Mouse (Mus musculus): ENCODE results near the gene Fam19a1. TPM values are rescaled to one million over a fixed set of nuclear protein-coding genes. Genes with fewer than 3 reads are reported as not detected.
"Not testable (repeated sequence)": the region's sequence is repeated elsewhere in the genome, so short reads cannot be mapped to it uniquely, and the experiment has no call there.

Fam19a1 gene
- total RNA-seq (2021) = under 1 TPM in 1 of 2 experiments, not detected in 1; 0.12 TPM

GRCm38 (mm10) chr6:96112854-96113253 lies at the start of gene Fam19a1:
Gene Fam19a1, plus strand, starts transcription at chr6:96113154.
- no peak for DNase-seq

- DNase-seq = no peak
These were observed 41.9 kb upstream of the Fam19a1 start for GRCm38 (mm10) chr6:96071080-96071479.

DNA sequence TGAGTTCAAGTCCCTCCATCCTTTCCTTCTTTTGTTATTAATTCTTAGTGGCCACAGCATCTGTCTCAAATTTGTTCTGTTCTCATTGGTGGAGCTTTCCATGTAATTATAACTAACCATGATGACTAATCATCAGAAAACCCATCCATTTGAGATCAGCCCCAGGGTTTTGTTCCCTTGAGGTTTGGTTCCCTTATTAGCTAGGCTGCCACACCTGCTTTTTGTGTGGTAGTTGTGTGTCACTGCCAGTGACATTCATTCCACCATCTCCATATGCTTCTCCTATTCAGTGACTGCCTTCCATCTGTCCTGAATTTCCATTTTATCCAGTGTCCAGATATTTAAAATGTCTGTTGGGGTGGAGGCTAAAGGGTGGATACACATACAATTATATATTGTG lies 41.4 kb upstream of the Fam19a1 start:
- DNase-seq = no peak

DNA sequence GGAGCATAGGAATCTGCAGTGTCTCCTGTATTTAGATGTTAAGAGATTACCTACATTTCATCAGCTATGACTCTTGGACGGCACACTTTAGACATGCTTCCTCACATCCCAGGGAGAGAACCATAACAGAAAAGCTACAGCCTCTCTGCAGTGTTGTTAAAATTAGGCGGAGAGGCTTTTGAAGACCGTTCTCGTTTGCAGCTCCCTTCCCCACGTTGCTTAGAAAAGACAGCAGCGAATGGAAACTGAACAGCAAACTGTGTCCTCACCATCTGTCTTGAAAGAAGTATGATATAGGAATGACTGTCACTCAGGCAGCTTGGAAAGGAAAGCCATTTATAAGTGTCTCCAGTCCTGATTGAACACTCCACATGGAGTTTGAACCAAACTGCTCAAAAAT lies 23.0 kb upstream of the Fam19a1 start:
- no peak for DNase-seq

- no peak for DNase-seq
These were observed 19.2 kb upstream of the Fam19a1 start for GRCm38 (mm10) chr6:96093716-96094115.

DNA sequence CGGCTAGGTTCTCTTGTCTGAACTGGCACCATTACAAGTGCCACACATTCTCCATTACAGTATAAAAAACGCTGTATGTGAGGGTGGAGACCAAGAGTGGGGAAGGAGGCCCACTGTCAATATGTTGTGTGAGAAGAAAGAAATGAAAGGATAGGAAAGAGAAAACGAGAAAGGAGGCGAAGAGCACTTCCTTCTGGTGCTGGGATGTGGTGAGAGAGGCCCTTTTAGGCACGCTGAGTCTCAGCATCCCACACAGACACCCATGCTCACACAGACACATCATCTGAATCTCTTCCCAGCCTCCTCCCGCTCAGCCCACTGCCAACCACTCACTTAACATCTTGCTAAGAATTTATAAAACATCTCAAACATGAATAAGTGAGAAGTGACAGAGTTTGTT lies 14.7 kb upstream of the Fam19a1 start:
- DNase-seq = no peak

GRCm38 (mm10) chr6:96111656-96112055 lies 1.3 kb upstream of the Fam19a1 start:
- DNase-seq = no peak

DNA sequence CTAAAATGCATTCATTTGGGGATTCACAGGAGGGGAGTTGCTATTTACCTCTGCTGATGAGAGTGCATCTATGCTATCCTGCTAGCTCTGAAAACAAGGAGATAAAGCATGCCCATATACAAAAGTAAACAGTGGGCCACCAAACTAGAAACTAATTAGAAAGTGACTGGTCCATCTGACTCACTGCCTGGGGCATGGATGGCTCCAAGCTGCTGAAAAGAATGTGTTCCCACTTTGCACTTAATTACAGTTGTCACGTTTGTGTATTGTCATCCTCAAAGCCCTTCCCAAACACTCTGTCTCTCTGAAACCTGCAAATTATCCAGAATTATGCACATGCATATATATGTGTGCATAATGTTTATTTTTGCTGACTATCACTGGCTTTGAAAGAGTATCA lies 1.2 kb downstream of the Fam19a1 start:
- no peak for DNase-seq

DNA sequence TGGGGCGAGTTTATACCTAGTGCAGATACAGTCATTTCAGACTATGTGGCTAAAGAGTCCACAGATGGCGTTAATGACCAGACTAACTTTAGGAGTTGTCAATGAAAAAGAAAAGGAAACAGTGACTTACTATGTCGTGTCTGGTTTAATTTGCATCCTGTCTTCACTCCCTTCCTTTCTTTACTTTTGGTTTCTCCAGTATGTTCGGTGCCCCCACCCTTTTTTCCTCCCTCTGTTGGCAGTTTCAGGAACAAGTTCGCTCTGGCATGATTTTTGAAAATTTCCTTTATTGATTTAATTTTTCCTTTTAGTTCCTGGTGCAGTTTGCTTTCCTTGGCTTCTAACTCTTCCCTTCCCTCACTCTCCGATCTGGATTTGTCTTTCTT lies 3.2 kb downstream of the Fam19a1 start:
- DNase-seq = no peak

DNA sequence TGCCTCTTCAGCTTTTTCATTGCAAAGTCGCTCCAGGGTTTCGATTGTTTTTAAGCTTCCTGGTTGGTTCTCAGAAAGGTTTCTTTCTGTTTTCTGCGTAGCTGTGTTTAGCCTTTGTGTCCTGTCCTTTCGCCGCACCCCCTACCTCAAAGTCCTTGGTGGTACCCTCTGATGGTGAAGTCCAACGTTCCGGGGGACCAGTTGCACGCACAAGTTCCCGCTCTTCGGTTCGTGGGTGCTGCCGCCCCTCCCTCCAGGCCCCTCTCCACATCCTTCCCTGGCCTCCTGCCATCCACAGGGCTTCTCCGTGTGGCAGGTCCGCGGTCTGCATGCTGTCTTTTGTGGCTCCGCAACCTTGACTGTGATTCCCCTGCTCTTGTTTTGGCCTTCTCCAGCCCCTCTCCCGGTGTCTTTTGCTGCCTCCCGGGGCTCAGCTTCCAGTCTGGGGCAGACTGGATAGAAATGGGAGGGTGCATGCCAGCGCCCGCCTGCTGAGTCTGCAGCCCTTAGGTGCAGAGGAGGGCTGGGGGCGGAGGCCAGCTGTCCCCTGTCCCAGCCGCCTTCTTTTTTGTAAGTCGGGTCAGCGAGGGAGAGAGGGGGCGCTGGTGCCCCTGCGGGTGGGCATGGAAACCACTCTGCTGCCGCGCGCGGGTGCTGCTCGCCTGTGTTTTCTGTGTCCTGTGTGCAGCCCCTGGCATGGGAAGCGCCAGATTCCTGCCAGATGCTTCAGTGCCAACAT lies 3.7 kb downstream of the Fam19a1 start:
- peak; percentile 39 for DNase-seq

GRCm38 (mm10) chr6:96143326-96143725 lies 30.4 kb downstream of the Fam19a1 start:
- DNase-seq = no peak

GRCm38 (mm10) chr6:96165403-96165802 lies 52.4 kb downstream of the Fam19a1 start:
- peak; percentile 4 for DNase-seq

DNA sequence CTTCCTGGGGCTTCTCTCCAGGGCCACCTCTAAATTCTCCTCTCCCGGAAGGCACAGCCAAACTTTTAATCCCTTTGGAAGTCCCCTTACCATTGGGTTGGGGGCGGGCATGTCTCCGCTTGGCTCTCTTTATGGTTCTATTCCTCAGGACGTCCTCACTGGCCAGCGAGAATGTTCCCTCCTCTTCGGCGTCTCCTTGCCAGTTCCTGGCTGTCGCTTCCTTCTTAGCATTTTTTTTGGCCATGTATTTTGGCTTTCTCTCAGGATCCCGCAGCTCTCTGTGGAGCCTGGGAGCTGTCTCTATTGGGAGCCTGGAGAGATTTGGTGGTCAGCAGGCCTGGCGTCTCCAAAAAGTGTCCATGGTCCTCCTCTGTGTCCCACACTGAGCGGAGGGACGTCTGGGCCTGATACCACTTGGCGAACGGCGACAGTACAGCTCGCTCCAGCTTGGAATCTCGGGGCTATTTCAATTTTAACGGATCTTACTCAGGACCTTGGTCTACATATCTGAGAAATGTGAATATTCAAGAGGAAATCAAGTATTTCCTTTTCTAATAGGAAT lies 52.9 kb downstream of the Fam19a1 start, which contains the start of gene 1700123L14Rik:
1700123L14Rik (minus strand) TSS at position 426 of the 562 bp plus-strand sequence.
- peak; percentile 10 for DNase-seq

- no peak for DNase-seq
These were observed 54.1 kb downstream of the Fam19a1 start for GRCm38 (mm10) chr6:96167031-96167430.

GRCm38 (mm10) chr6:96173681-96174080 lies 60.7 kb downstream of the Fam19a1 start:
- no peak for DNase-seq

GRCm38 (mm10) chr6:96178530-96178929 lies 65.6 kb downstream of the Fam19a1 start:
- DNase-seq = no peak

DNA sequence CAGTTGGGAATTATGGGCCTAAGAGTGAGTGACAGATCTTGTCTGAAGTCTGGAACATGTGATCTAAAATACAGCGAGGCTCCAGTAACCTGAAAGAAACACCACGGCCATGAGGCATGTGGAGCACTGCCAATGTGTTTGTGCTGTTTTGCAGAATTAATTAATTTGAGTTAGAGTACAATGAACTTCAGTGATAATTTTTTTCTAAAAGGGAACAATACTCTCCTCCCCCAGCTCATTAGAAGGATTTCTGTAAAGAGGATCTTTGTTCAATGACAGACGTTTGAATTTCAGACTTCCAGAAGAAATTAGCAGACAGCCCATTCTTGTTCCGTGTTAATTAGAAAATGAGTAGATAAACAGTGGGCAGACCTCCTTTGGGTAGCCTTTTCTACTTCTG lies 70.4 kb downstream of the Fam19a1 start:
- DNase-seq = no peak

DNA sequence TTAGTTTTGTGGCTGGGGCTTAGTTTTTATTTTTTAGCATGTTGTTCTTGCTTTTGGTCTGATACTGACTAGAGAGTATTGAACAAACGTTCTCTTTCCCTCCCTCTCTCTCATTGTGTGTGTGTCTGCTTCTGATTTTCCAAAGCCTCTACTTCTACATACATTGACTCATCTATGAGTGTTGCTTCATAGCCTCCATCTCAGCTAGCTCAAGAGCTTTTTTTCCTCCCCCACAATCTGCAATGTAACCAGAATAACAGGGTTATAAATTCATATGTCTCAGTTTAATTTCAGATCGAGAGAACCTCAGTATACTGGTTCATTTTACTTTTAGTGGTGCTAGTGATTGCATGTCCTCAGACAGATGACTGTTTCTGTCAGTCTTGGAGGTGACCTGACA lies 73.6 kb downstream of the Fam19a1 start:
- DNase-seq = no peak

GRCm38 (mm10) chr6:96198991-96199390 lies 86.0 kb downstream of the Fam19a1 start:
- DNase-seq = not testable (repeated sequence)

DNA sequence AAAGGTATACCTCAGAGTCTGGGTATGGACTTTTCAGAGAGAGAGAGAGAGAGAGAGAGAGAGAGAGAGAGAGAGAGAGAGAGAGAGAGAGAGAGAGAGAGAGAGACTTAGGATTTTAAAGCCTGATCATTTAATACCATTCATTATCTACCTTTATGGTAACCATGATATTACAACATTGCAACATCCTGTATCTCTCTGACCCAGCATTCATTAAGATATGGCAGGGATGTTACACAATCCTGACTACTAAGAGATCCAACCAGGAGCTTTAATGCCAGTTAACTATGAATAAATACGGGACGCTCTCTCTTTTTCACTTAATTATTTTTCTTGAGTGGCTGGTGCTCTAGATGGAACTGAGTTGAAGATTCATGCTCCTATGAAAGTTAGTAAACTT lies 92.4 kb downstream of the Fam19a1 start:
- no peak for DNase-seq

GRCm38 (mm10) chr6:96234806-96235205 lies 121.9 kb downstream of the Fam19a1 start:
- no peak for DNase-seq

GRCm38 (mm10) chr6:96244320-96244719 lies 131.4 kb downstream of the Fam19a1 start:
- no peak for DNase-seq

- DNase-seq = no peak
These were observed 139.0 kb downstream of the Fam19a1 start for GRCm38 (mm10) chr6:96252001-96252400.

DNA sequence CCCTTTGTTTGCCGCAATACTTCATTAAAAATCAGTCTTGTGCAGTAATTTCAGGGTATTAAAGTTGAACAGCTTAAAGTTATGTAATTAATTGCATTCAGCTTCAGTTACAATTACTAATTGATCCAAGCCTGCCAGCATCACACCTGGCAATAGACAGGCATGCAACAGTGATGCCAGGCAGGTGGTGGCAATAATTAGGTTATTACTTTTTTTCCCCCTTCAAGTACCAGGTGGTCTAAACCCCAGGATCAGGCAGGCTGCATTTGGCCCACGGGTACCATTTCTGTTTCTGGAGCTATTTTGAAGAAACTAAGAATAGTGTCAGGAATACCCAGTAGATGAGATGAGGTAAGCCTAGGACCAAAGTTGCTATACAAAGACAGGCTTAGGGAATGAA lies 141.9 kb downstream of the Fam19a1 start:
- DNase-seq = no peak

All from heart, postnatal 4 days (tissue).